Mouse (Mus musculus) bone marrow macrophage, adult 2 months (primary cell): ENCODE results near the gene Col15a1. TPM values are rescaled to one million over a fixed set of nuclear protein-coding genes. Genes with fewer than 3 reads are reported as not detected.
A peak's percentile ranks its signal among the peaks of the same experiment; 100 is the strongest.

Experiments used
- H3K27ac ChIP-seq: 2 replicates; pipeline ENCODE4 v1.5.1; 2012; ENCODE audit warnings: low read depth, low read length; ENCODE audit not compliant: insufficient read depth
- H3K4me1 ChIP-seq: 2 replicates; pipeline ENCODE4 v1.6.1; 2012; ENCODE audit warnings: low read length; ENCODE audit not compliant: control insufficient read depth, insufficient read depth
- H3K4me3 ChIP-seq: 2 replicates; pipeline ENCODE4 v1.5.1; 2012; ENCODE audit warnings: mild to moderate bottlenecking, low read length, moderate library complexity; ENCODE audit not compliant: insufficient read depth
- CTCF ChIP-seq: IDR thresholded peaks from 2 replicates; pipeline ENCODE4 v1.5.1; 2012; ENCODE audit warnings: low read depth, mild to moderate bottlenecking, low read length, moderate library complexity
- POLR2A ChIP-seq: IDR thresholded peaks from 2 replicates; pipeline ENCODE4 v1.6.1; 2012; ENCODE audit warnings: mild to moderate bottlenecking, low read depth, low read length, borderline replicate concordance
- polyA plus RNA-seq: library from polyadenylated mRNA; stranded (reverse); fragments of >200 nt; gene quantifications from 2 replicates; pipeline ENCODE4 v1.2.4, GENCODE M21; 2012; ENCODE audit not compliant: missing spikeins, insufficient read depth, insufficient read length

Col15a1 gene
- polyA plus RNA-seq, 1 experiment, result 2.0 TPM

DNA sequence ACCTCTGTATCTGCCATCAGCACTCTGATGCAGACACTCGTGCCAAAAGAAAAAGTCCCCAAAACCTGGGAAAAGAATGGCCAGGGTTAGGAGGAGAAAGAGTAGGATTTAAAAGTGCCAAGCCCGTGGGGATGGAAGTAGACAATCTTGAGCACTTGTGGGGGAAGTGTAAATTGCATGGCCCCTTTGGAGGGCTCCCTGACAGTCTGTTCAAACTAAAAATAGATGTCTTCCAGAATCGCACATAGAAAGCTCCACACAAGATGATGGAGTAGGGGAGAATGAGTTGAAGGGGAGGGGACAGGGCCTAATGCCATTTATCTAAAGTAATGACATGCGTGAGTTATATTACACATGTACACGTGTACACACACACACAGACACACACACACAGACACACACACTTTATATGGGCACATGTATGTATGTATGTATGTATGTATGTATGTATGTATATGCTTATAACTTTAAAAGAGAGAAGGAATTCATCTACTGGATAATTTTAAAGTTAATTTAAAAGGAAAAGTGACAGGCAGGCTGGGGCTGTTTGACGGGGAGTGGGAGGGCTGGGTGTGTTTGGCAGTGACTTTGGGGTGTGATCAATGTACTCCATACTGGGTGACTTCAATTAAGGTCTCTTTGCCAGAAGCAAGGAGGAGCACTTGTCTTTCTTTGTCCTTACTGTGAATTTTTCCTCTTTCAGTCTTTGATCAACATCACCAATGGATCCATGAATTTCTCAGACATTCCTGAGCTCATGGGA lies 74.1 kb downstream of the Col15a1 start:
- TF ChIP-seq CTCF (no peak), POLR2A (no peak)
- Histone ChIP-seq H3K27ac (no peak overlapping the region), H3K4me1 (peaks cover 30% of the 10 kb centered on the region), H3K4me3 (no peak overlapping the region)

- H3K4me1 ChIP-seq, result peaks cover 19% of the 10 kb centered on the region
- H3K4me3 ChIP-seq, result no peak overlapping the region
- H3K27ac ChIP-seq, result no peak overlapping the region
- TF ChIP-seq CTCF (no peak), POLR2A (no peak)
Measured at GRCm38 (mm10) chr4:47284311-47284710, 76.3 kb downstream of the Col15a1 start.

DNA sequence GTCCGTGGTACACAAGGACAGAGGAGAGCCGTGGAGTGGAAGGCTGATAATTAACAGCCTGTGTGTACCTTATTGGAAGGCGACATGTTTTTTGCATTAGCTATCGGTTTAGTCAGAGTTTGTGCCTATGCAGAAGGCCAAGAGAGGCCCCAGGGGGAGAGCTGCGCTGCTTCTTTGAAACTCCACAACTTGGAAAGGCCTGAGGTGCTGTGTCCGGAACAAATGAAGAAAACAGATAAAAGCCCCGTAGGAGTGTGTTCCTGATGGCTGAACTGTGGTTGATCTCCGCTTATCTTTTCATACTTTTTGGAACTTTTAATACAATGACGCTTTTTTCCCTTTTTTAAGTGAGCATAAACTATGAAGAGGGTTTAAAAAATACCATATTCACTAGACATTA lies 76.9 kb downstream of the Col15a1 start:
- TF ChIP-seq POLR2A (no peak), CTCF (no peak)
- Histone ChIP-seq H3K27ac (no peak overlapping the region), H3K4me3 (no peak overlapping the region), H3K4me1 (peaks cover 17% of the 10 kb centered on the region)

DNA sequence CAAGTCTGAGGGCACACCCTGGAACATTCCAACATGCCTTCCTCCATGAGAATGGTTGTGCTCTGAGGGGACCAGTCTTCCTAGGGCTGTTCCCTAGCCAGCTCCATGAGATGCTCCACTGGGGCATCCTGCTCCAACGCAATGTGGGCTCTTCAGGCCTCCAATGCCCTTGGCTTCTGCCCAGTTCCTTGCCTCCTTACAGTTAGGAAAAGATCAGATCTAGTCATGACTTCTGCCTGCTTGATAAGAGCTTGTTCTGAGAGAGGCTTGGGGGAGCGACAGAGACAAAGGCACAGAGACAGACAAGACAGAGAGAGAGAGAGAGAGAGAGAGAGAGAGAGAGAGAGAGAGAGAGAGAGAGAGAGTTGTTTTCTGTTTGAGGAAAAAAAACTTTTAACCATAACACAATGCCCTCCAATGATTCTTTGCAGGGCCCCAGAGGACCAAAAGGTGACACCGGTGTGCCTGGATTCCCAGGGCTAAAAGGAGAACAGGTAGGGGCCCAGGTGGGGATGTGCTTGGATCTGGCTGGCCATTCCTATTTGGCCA lies 78.7 kb downstream of the Col15a1 start:
- no peak overlapping the region for H3K4me3 ChIP-seq
- no peak for TF ChIP-seq CTCF
- no peak for TF ChIP-seq POLR2A
- peaks cover 17% of the 10 kb centered on the region for H3K4me1 ChIP-seq
- no peak overlapping the region for H3K27ac ChIP-seq

DNA sequence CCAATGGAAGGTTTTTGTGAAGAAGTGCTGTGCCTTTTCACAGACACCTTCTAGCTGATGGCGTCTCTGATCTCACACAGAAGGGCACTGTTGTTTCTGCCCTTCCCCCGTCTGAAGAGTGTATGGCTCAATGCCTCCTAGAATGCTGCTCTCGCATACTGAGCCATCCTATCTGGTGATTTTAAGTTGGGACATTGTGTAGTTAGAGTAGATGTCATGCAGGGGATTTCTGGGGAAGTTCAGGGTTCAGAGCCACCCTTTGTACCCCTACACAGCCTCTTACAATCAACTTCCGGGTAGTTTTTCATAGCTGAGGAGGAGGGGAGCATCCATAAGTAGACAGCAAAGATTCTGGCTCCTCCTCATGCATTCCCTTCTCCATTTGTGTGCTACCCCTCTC lies 79.5 kb downstream of the Col15a1 start:
- no peak overlapping the region for H3K27ac ChIP-seq
- H3K4me1 ChIP-seq, result peaks cover 17% of the 10 kb centered on the region
- H3K4me3 ChIP-seq, result no peak overlapping the region
- TF ChIP-seq POLR2A (no peak), CTCF (no peak)

- no peak overlapping the region for H3K4me3 ChIP-seq
- no peak for TF ChIP-seq POLR2A
- TF ChIP-seq CTCF, result no peak
- peaks cover 25% of the 10 kb centered on the region for H3K4me1 ChIP-seq
- no peak overlapping the region for H3K27ac ChIP-seq
Measured at GRCm38 (mm10) chr4:47288306-47288705, 80.3 kb downstream of the Col15a1 start.

GRCm38 (mm10) chr4:47289526-47289925 lies 81.6 kb downstream of the Col15a1 start:
- Histone ChIP-seq H3K27ac (no peak overlapping the region), H3K4me1 (peaks cover 26% of the 10 kb centered on the region), H3K4me3 (no peak overlapping the region)
- no peak for TF ChIP-seq CTCF
- no peak for TF ChIP-seq POLR2A

- peaks cover 25% of the 10 kb centered on the region for H3K4me1 ChIP-seq
- TF ChIP-seq POLR2A, result no peak
- TF ChIP-seq CTCF, result no peak
- H3K4me3 ChIP-seq, result no peak overlapping the region
- no peak overlapping the region for H3K27ac ChIP-seq
Measured at GRCm38 (mm10) chr4:47290448-47290847, 82.5 kb downstream of the Col15a1 start.

GRCm38 (mm10) chr4:47291013-47291412 lies 83.1 kb downstream of the Col15a1 start:
- Histone ChIP-seq H3K4me3 (no peak overlapping the region), H3K4me1 (peaks cover 29% of the 10 kb centered on the region), H3K27ac (no peak overlapping the region)
- no peak for TF ChIP-seq CTCF

GRCm38 (mm10) chr4:47292956-47293355 lies 85.0 kb downstream of the Col15a1 start:
- H3K27ac ChIP-seq, result peak overlapping the region; percentile 44
- no peak overlapping the region for H3K4me3 ChIP-seq
- H3K4me1 ChIP-seq, result peaks cover 30% of the 10 kb centered on the region
- no peak for TF ChIP-seq CTCF
- no peak for TF ChIP-seq POLR2A
